Mouse (Mus musculus): ENCODE measurements around the gene R3hcc1l. TPM values are rescaled to one million over a fixed set of nuclear protein-coding genes. Genes with fewer than 3 reads are reported as not detected.

R3hcc1l gene
- polyA plus RNA-seq, 1 experiment from 2014 or later: 11.3 TPM

GRCm38 (mm10) chr19:42516121-42516520, 2.4 kb upstream of the R3hcc1l start:
- H3K9me3 ChIP-seq (ENCODE audit: control insufficient read depth, low read length): no peaks in the 10 kb centered on the region
- TF ChIP-seq EP300 (optimal IDR thresholded peaks at IDR 0.05) (no peak), CTCF (IDR thresholded peaks at IDR 0.05; ENCODE audit: low read depth) (no peak)
- no peak overlapping the region for H3K27ac ChIP-seq (replicated peaks)
- no peaks in the 10 kb centered on the region for H3K36me3 ChIP-seq (ENCODE audit: control insufficient read depth, insufficient read depth, low read length)
- DNase-seq (ENCODE audit: low spot score) (no peak), ATAC-seq (ENCODE audit: low FRiP score, low TSS enrichment) (no peak)
- H3K9ac ChIP-seq (ENCODE audit: low read length): no peak overlapping the region
- peaks cover 4% of the 10 kb centered on the region; the same call in 1 of the 2 replicates for H3K4me1 ChIP-seq (replicated peaks; ENCODE audit: control insufficient read depth, insufficient read depth)
- H3K4me3 ChIP-seq (ENCODE audit: low read depth, low read length): no peak overlapping the region
- H3K4me2 ChIP-seq (replicated peaks; ENCODE audit: low read depth): no peak overlapping the region
- 88% methylated on average over 8 of the region's 8 CpGs for WGBS
- no peaks in the 10 kb centered on the region for H3K27me3 ChIP-seq (ENCODE audit: control insufficient read depth, insufficient read depth, low read length)

DNA sequence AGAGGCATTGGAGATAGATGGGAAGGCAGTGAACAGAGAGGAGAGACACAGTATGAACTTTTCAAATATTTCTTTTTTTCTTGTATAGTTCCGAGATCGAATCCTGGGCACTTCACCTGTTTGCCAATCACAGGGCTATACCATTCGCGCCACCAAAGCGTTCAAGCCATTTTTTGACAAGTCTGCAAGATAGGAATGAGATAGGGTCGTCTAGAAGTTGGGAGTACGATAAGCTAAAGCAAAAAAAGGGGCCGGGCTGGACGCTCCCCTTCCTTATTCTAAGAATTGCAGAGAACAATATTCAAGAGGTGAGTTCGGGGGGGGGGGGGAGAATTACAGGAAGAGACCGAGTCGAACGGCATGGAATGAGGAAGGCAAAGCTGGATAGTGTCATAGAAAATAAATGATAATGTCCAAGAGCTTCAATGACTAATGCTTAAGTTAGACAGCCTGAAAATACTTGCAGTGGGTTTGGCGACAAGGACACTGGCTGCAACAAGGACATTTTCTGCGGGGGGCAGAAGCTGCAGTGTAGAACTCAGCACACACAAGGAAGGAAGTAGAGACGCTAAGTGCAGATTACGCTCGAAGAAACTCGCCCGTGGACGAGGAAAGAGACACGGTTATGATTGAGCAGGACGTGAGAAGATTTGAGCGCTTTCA, 471 bp upstream of the R3hcc1l start:
- H3K9ac ChIP-seq (ENCODE audit: low read length): peak overlapping the region; percentile 89; the same call in 1 of the 2 replicates
- ATAC-seq (ENCODE audit: low FRiP score, low TSS enrichment): no peak

DNA sequence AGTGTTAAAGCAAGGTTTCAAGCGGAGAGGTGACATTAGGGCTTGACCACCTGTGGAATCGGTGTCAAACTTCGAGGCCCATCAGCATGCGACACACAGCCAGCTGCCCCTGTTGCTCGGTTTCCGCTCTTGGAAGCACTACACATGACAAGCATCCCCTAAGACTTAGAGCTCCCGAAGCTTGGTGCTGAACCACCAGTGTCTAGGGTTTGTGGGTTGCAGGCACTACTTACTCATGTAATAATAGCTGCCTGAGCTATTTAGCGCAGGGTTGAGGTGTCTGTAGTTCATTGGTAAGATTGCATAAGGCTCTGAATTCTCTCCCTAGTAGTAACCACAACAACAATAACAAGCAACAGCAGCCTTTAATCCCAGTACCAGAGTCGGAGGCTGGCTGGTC, 1.2 kb downstream of the R3hcc1l start:
- Histone ChIP-seq H3K4me2 (replicated peaks; ENCODE audit: low read depth) (peak overlapping the region; percentile 69), H3K4me3 (ENCODE audit: low read depth, low read length) (peak overlapping the region; percentile 95), H3K4me1 (replicated peaks; ENCODE audit: control insufficient read depth, insufficient read depth) (peaks cover 4% of the 10 kb centered on the region; the same call in 1 of the 2 replicates), H3K27ac (replicated peaks) (no peak overlapping the region), H3K9me3 (ENCODE audit: control insufficient read depth, low read length) (no peaks in the 10 kb centered on the region), H3K9ac (ENCODE audit: low read length) (peak overlapping the region; percentile 28; the same call in 1 of the 2 replicates), H3K36me3 (ENCODE audit: control insufficient read depth, insufficient read depth, low read length) (no peaks in the 10 kb centered on the region), H3K27me3 (ENCODE audit: control insufficient read depth, insufficient read depth, low read length) (no peaks in the 10 kb centered on the region)
- TF ChIP-seq EP300 (optimal IDR thresholded peaks at IDR 0.05) (no peak), CTCF (IDR thresholded peaks at IDR 0.05; ENCODE audit: low read depth) (no peak)
- DNase-seq (ENCODE audit: low spot score) (no peak), ATAC-seq (ENCODE audit: low FRiP score, low TSS enrichment) (no peak)
- WGBS: 44% methylated on average over 9 of the region's 9 CpGs

More for the DNA sequence above, 471 bp upstream of the R3hcc1l start:
- Histone ChIP-seq H3K9me3 (ENCODE audit: control insufficient read depth, low read length) (no peaks in the 10 kb centered on the region), H3K4me1 (replicated peaks; ENCODE audit: control insufficient read depth, insufficient read depth) (peaks cover 4% of the 10 kb centered on the region; the same call in 1 of the 2 replicates), H3K27ac (replicated peaks) (peak overlapping the region; percentile 24; the same call in 1 of the 2 replicates), H3K4me3 (ENCODE audit: low read depth, low read length) (peak overlapping the region; percentile 95), H3K36me3 (ENCODE audit: control insufficient read depth, insufficient read depth, low read length) (no peaks in the 10 kb centered on the region), H3K27me3 (ENCODE audit: control insufficient read depth, insufficient read depth, low read length) (no peaks in the 10 kb centered on the region), H3K4me2 (replicated peaks; ENCODE audit: low read depth) (peak overlapping the region; percentile 79)
- TF ChIP-seq EP300 (optimal IDR thresholded peaks at IDR 0.05) (no peak), CTCF (IDR thresholded peaks at IDR 0.05; ENCODE audit: low read depth) (no peak)
- 24% methylated on average over 24 of the region's 24 CpGs for WGBS
- no peak for DNase-seq (ENCODE audit: low spot score)

- H3K27me3 ChIP-seq (ENCODE audit: control insufficient read depth, insufficient read depth, low read length): no peaks in the 10 kb centered on the region
Observed at GRCm38 (mm10) chr19:42524703-42525102, 6.1 kb downstream of the R3hcc1l start.

GRCm38 (mm10) chr19:42529992-42530437, 11.5 kb downstream of the R3hcc1l start:
- Histone ChIP-seq H3K36me3 (ENCODE audit: control insufficient read depth, insufficient read depth, low read length) (no peaks in the 10 kb centered on the region), H3K4me1 (replicated peaks; ENCODE audit: control insufficient read depth, insufficient read depth) (no peaks in the 10 kb centered on the region), H3K27ac (replicated peaks) (no peak overlapping the region), H3K9me3 (ENCODE audit: control insufficient read depth, low read length) (no peaks in the 10 kb centered on the region), H3K27me3 (ENCODE audit: control insufficient read depth, insufficient read depth, low read length) (no peaks in the 10 kb centered on the region), H3K9ac (ENCODE audit: low read length) (no peak overlapping the region), H3K4me3 (ENCODE audit: low read depth, low read length) (no peak overlapping the region), H3K4me2 (replicated peaks; ENCODE audit: low read depth) (no peak overlapping the region)
- DNase-seq (ENCODE audit: low spot score) (peak; percentile 28), ATAC-seq (ENCODE audit: low FRiP score, low TSS enrichment) (no peak)
- TF ChIP-seq EP300 (optimal IDR thresholded peaks at IDR 0.05) (no peak), CTCF (IDR thresholded peaks at IDR 0.05; ENCODE audit: low read depth) (no peak)
- WGBS: 50% methylated on average over 9 of the region's 9 CpGs

More at GRCm38 (mm10) chr19:42524703-42525102, 6.1 kb downstream of the R3hcc1l start:
- Histone ChIP-seq H3K4me2 (replicated peaks; ENCODE audit: low read depth) (no peak overlapping the region), H3K36me3 (ENCODE audit: control insufficient read depth, insufficient read depth, low read length) (no peaks in the 10 kb centered on the region), H3K4me3 (ENCODE audit: low read depth, low read length) (no peak overlapping the region), H3K27ac (replicated peaks) (no peak overlapping the region), H3K9ac (ENCODE audit: low read length) (no peak overlapping the region), H3K4me1 (replicated peaks; ENCODE audit: control insufficient read depth, insufficient read depth) (peaks cover 3% of the 10 kb centered on the region; the same call in 1 of the 2 replicates), H3K9me3 (ENCODE audit: control insufficient read depth, low read length) (no peaks in the 10 kb centered on the region)
- TF ChIP-seq CTCF (IDR thresholded peaks at IDR 0.05; ENCODE audit: low read depth): no peak
- no peak for TF ChIP-seq EP300 (optimal IDR thresholded peaks at IDR 0.05)
- DNase-seq (ENCODE audit: low spot score) (no peak), ATAC-seq (ENCODE audit: low FRiP score, low TSS enrichment) (no peak)
- 88% methylated on average over 2 of the region's 2 CpGs for WGBS

DNA sequence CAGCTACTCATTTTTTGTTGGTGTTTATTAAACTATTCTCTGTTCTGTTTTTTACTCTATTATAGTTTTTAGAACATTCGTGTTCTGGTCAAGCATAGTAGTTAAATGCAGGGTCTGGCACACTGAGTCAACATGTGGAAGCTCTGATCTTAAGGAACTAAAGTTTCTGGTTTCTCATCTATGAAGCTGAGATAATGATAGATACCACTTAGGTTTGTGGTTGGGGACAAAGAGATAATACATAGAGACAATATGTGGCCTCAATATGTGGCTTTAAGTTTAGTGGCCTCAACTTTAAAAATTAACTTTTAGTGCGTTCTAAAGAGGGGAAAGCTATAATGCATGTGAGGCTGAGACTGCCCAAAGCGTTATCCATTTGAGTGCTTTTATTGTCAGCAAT, 15.9 kb downstream of the R3hcc1l start:
- WGBS: 81% methylated on average over 3 of the region's 3 CpGs

More for the DNA sequence above, 15.9 kb downstream of the R3hcc1l start:
- no peak for TF ChIP-seq CTCF (IDR thresholded peaks at IDR 0.05; ENCODE audit: low read depth)
- no peak for TF ChIP-seq EP300 (optimal IDR thresholded peaks at IDR 0.05)
- ATAC-seq (ENCODE audit: low FRiP score, low TSS enrichment) (no peak), DNase-seq (ENCODE audit: low spot score) (no peak)
- Histone ChIP-seq H3K36me3 (ENCODE audit: control insufficient read depth, insufficient read depth, low read length) (no peaks in the 10 kb centered on the region), H3K9me3 (ENCODE audit: control insufficient read depth, low read length) (no peaks in the 10 kb centered on the region), H3K27me3 (ENCODE audit: control insufficient read depth, insufficient read depth, low read length) (no peaks in the 10 kb centered on the region), H3K4me2 (replicated peaks; ENCODE audit: low read depth) (no peak overlapping the region), H3K27ac (replicated peaks) (no peak overlapping the region), H3K4me1 (replicated peaks; ENCODE audit: control insufficient read depth, insufficient read depth) (no peaks in the 10 kb centered on the region), H3K9ac (ENCODE audit: low read length) (no peak overlapping the region), H3K4me3 (ENCODE audit: low read depth, low read length) (no peak overlapping the region)
